Mouse (Mus musculus) cerebellum, adult 2 months (tissue): ENCODE results near the gene Epn1.

Experiments
- CTCF ChIP-seq: fragments of 200-500 bp; IDR thresholded peaks from 2 replicates; pipeline ENCODE4 v1.5.1; 2011; ENCODE audit warnings: low read depth, mild to moderate bottlenecking, control low read depth, low read length, moderate library complexity, borderline replicate concordance; ENCODE audit not compliant: insufficient read depth
- POLR2A ChIP-seq: fragments of 200-500 bp; IDR thresholded peaks from 2 replicates; pipeline ENCODE4 v1.6.1; 2011; ENCODE audit warnings: low read length, control low read depth, borderline replicate concordance; ENCODE audit not compliant: insufficient read depth

DNA sequence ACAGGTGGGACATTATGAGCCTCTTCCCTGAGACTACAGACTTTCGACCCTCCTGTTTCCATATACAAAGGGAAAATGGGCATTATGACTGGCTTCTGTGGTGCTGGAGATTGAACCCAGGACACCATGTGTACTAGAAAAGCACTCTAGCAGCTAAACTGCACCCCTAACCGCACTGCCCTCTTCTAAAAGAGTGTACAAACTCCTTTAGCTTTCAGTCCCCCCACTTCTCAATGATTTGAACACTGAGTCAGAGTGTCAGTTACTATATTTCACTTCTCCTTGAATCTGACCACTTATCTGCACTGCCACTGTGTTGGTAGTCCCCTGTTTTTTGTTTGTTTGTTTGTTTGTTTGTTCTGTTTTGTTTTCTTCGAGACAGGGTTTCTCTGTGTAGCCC, 46.2 kb upstream of the Epn1 start, which contains the start of gene 4632433K11Rik:
- TF ChIP-seq CTCF, result no peak
- no peak for TF ChIP-seq POLR2A
